Mouse (Mus musculus): ENCODE measurements around the gene Fam120b.

Gene Fam120b

DNA sequence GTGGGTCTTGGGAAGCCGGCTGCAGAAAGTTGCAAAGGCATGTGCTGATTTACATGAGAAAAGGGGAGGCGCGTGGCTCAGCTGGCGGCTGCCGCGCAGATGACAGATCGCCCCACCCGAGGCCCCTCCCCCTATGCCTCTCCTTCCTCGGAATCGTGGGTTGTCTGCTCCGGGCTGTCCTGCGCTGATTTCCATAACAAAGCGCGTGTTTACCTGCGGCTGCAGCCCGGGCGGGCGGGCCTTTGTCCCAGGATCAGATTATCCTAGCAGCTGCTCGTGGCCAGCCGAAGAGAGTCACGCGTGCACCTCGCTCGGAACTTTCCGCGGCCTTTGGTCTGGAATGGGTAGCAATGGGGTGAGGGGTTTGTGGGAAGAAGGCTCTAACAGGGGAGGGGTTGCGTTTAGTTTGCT lies 15.4 kb upstream of the Fam120b start:
- DNase-seq, result no peak

DNA sequence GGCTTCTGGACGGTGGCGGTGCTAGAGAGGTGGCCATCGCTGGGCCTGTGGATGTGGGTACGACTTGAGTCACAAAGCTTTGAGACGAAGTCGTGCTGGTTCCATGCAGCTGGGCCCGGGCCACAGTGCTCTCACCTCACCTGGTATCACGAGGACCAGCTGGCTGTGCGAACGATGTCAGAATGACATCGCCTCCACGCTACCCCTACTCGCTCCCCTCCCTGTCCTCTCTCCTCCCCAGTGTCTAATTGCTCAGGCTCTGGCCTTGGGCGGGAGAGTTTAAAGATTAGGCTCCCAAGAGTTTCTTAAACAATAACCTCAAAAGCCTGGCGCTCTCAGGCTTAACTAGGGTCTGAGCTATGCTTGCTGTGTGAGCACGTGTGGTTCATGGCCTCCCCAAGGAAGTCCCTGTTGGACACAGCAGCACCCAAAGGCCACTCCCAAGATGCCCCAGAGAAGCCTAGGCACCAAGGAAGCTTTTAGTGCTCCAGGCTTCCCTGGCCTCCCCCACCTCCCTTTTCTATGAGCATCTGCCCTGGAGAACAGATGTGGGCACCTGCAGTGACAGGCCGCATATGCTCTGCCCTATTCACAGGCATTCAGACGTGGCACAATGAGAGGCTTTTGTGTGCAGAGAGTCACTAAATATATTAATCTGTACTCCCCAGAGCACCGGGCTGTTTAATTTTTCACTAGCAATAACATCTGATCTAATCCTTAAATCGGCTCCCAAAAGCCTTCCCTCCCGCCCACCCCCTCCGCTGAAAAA lies 14.7 kb upstream of the Fam120b start:
- DNase-seq, result no peak

- DNase-seq, result no peak
Observed at GRCm38 (mm10) chr17:15381869-15382660, 13.9 kb upstream of the Fam120b start.

DNA sequence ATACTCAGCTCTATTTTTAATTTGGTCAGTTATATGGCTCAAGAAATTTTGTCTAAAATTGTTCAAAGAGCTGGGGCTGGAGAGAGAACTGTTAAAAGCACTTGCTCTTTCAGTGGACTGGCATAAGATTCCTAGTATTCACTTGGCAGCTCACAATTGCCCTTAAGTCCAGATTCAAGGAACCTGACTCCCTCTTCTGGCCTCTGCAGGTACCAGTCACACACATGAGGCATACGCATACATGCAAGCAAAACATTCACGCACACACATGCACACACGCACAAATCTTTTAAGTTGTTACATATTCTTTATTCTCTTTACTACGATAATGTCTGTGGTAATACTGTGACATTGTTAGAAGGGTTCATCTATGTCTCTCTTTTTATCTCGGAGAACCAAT lies 12.6 kb upstream of the Fam120b start:
- no peak for DNase-seq

- no peak for DNase-seq
Observed at GRCm38 (mm10) chr17:15388892-15389291, 7.1 kb upstream of the Fam120b start.

- no peak for DNase-seq
Observed at GRCm38 (mm10) chr17:15389356-15389755, 6.6 kb upstream of the Fam120b start.

DNA sequence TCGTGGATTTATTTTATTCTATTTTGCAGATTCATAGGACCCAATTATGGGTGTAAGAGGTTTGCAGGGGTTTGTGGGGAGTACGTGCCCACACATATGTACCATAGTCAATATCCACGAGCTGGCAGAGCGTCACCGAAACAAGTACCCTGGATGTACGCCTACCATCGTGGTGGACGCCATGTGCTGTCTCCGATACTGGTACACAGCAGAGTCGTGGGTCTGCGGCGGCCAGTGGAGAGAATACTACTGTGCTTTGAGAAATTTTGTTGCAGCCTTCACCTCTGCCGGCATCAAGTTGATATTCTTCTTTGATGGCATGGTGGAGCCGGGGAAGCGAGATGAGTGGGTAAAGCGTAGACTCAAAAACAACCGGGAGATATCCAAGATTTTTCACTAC lies 5.7 kb downstream of the Fam120b start:
- DNase-seq, result no peak

GRCm38 (mm10) chr17:15406576-15406975 lies 10.6 kb downstream of the Fam120b start:
- no peak for DNase-seq

DNA sequence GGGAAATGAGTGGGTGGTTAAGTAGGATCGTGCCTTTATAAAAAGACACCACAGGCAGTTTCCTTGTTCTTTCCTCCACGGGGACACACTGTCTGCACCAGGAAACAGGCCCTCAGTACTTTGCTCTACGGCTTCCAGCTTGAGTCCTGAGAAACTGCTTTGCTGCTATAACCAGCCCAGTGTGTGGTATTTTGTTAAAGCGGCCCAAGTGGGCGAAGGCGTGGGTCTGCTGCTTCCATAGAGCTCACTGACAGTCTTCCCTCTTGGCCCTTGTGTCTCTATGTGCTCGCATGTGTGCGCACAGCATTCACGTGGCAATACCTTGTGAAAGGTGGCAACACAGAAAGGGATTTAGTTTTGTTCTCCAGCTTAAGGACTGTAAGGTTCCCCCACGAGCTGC lies 13.3 kb downstream of the Fam120b start:
- DNase-seq, result no peak

DNA sequence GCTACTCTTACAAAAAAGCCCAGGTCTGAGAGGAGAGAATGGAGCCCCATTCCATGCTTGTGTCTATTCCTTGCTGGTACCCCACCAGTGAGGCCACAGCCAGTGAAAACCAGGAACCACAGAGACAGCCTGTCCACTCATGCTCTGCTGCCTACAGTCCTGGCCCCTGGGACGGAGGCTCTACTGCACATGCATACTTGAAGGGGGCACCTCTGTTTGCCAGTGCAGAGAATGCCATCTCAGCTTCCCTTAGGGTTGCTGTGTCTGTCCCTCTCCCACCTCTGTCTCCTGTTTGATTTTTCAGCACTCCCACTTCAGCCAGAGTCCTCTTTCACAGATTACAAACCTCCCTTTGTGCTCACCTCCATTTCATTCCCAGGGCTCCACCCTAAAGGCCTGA lies 14.9 kb downstream of the Fam120b start:
- no peak for DNase-seq

- DNase-seq, result no peak
Observed at GRCm38 (mm10) chr17:15416596-15417215, 20.7 kb downstream of the Fam120b start.

- DNase-seq, result no peak
Observed at GRCm38 (mm10) chr17:15419534-15419933, 23.5 kb downstream of the Fam120b start.

DNA sequence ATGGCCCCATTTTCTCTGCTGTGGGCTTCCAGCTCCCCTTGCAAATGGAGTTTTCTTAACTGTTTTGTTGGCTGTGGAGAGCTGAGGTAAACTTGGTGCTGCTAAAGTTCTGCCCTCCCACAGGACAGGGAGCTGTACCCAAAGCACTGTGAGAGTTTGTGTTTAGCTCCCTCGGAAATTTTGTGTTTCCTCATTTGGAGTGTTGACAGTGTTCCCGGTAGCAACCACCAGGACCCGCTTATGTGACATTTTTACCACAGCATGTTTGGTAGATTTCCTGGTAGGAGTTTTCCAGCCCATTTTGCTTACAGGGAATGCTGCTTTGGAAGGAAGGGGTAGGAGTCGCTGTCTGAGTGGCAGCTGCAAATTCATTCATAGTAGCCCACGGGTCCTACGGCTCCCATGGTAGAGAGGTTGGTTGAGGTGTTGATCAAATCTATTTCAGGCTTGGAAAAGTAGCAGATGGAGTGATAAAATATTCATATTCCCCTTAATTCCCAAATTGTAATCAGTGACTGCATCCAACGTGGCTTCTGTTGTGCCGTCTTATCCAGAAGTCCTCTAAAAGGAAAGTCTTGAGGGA lies 24.1 kb downstream of the Fam120b start:
- no peak for DNase-seq

DNA sequence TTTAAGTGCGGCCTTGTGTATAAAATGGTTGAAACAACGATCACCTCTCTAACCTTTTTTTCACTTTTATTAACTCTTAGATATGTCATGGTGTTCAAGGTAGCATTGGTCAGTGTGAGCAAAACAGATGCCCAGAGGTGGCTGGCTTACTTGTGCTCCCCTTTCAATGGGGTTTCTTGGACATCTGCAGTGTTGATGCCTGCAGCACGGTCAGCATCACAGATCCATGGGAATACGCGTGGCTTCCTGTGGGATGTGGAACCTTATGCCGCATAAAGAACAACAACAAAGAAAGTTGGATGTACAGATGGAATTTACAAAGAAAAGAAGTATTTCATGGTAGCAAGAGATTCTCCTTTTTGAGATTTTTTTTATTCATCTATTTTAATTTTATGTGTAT lies 25.4 kb downstream of the Fam120b start:
- no peak for DNase-seq

DNA sequence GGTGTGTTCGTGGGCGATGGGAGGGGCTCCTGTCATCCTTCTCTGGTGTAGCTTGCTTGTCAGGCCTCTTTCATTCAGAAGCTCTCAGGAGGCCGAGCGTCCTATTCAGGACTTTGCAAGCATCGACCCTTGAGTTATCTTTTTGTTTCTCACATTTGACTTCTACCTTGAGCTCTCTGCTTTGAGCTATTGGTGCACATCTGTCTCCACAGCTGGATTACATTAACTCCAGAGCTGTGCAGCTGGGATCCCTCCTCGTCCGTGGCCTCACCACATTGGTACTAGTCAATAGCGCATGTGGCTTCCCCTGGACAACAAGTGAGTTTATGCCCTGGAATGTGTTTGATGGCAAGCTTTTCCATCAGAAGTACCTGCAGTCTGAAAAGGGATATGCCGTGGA lies 26.7 kb downstream of the Fam120b start:
- DNase-seq, result no peak

- DNase-seq, result no peak
Observed at GRCm38 (mm10) chr17:15423080-15423765, 27.2 kb downstream of the Fam120b start.

DNA sequence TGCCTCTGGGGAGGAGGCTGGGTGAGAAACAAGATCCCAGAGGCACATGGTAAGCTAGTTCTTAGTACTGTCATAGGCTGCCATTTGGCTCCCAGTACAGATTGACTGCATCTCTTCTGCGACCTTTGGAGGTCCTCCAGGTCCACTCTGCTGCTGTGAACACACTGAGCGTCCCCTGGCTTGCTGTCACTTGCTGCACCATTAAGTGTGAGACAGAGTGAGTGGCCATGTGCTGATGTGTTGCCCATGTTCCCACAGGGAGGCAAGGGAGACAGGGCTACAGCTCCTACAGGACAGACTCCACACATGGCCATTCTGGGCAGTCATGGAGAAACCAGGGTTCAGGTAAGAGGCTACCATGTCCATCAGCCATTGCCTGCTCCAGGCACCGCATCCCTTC lies 29.9 kb downstream of the Fam120b start:
- no peak for DNase-seq

DNA sequence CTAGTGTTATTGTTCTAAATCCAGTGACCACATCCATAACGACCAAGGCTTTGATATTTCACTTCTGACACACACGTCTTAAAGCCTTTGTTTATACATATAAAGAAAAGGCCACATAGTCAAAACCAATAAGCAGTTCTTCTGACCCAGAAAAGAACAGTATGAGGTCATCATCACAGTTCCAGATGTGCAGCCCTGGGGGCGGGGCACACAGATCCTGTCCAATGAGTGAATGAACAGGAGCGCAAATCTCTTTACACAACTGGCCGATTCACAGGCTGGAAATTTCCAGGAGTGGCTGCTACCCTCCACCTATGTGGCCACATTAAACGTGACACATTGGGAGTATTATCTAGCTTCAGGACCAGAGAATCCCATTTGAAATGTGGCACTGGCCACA lies 33.4 kb downstream of the Fam120b start:
- no peak for DNase-seq

GRCm38 (mm10) chr17:15429937-15430336 lies 33.9 kb downstream of the Fam120b start:
- no peak for DNase-seq

GRCm38 (mm10) chr17:15431021-15431514 lies 35.1 kb downstream of the Fam120b start:
- no peak for DNase-seq

GRCm38 (mm10) chr17:15431551-15431950 lies 35.5 kb downstream of the Fam120b start:
- DNase-seq, result no peak

DNA sequence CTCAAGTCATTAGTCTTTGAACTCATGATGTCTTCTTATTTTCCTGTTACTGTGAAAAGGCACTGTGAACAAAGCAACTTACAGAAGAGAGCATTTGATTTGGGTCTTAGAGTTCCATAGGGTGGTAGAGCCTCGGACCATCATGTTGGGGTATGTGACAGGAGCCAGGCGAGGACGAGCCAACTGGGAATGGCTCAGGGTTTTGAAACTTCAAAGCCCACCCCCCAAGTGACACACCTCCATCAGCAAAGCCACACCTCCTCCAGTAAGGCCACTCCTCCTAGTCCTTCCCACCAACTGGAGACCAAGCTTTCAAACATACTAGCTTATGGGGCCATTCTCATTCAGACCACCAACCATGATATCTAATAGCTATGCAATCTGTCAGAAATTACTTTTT lies 36.0 kb downstream of the Fam120b start:
- no peak for DNase-seq

DNA sequence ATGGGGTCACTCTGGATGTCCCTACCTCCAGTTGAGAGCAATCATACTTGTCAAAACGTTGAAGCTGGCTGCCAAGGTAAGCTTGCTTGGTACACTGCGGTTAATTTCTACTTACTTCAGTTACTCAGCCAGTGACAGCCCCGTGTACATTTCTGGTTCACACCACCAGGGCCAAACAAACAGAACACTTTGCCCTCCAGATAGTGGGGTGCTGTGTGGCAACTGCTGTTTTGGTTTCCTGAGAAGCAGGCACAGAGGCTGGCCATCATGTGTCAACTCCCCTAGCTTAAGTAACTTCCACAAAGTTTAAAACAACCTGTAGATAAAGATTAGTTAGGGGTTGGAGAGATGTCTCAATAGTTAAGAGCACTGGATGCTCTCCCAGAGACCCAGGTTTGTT lies 38.7 kb downstream of the Fam120b start:
- no peak for DNase-seq

Data from right cerebral cortex, postnatal 14 days (tissue).